ENCODE assay signal across 8 mouse cellular contexts in the genomic region with DNA sequence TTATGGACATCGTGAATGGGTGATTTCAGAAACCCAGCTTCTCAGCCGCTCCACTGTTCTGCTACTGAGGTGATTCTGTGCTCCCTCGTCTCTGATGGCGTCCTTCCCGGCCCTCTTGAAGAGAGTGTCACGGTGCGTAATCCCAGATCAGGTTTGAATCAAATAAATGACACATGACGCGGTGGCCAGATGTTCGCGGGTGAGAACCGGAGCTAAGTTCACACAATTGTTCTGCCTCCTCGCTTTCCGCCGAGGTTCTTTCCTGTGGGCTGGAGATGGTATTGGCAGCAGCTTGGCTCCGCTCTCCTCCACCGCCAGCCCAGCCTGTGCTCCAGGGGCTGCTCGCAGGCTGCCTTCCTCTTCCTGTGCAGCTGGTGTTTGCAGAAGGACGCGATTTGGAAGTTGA.
DNase-seq lines count a peak whose midpoint lies in the region; ATAC-seq and TF ChIP-seq lines count a peak whose summit lies in the region.

No protein-coding gene starts in this region.

- no peak for TF ChIP-seq CTCF in lung, adult 2 months (IDR thresholded peaks at IDR 0.05; ENCODE audit: insufficient read depth, low read length)

- no peak for TF ChIP-seq POLR2A in lung, adult 2 months (IDR thresholded peaks at IDR 0.05; ENCODE audit: borderline replicate concordance, extremely low read depth, low read depth, low read length)

- H3K9ac ChIP-seq in embryonic facial prominence, embryonic 13.5 days: 0 out of 2 replicates have a peak overlapping the region, but pooled peaks have one; percentile 1
- H3K9ac ChIP-seq in neural tube, embryonic 15.5 days (replicated peaks): no peak overlapping the region

- H3K36me3 ChIP-seq in embryonic facial prominence, embryonic 13.5 days: no peaks in the 10 kb centered on the region
- H3K36me3 ChIP-seq in neural tube, embryonic 15.5 days: no peaks in the 10 kb centered on the region

- H3K27me3 ChIP-seq in embryonic facial prominence, embryonic 13.5 days: peaks cover 4% of the 10 kb centered on the region; the same call in 1 of the 2 replicates
- no peaks in the 10 kb centered on the region for H3K27me3 ChIP-seq in neural tube, embryonic 15.5 days (replicated peaks)

- H3K4me1 ChIP-seq in embryonic facial prominence, embryonic 13.5 days: peaks cover 10% of the 10 kb centered on the region; the same call in 1 of the 2 replicates
- peaks cover 6% of the 10 kb centered on the region for H3K4me1 ChIP-seq in lung, adult 2 months (ENCODE audit: control insufficient read depth, insufficient read depth, low read length)
- H3K4me1 ChIP-seq in neural tube, embryonic 15.5 days: peaks cover 12% of the 10 kb centered on the region; the same call in 1 of the 2 replicates

- peak overlapping the region; percentile 52 for H3K4me2 ChIP-seq in embryonic facial prominence, embryonic 13.5 days
- peak overlapping the region; percentile 33 for H3K4me2 ChIP-seq in neural tube, embryonic 15.5 days

- no peak for ATAC-seq in embryonic facial prominence, embryonic 13.5 days (ENCODE audit: insufficient number of reproducible peaks, insufficient read depth, low FRiP score, low TSS enrichment, low read depth)
- ATAC-seq in neural tube, embryonic 15.5 days (ENCODE audit: low FRiP score): no peak
- no peak for ATAC-seq in erythroid progenitor cell, adult 5-6 weeks (replicated peaks; ENCODE audit: low FRiP score, poor library complexity, severe bottlenecking)

- 24% methylated on average over 20 of the region's 20 CpGs for WGBS in embryonic facial prominence, embryonic 13.5 days
- WGBS in lung, adult 2 months: 19% methylated on average over 20 of the region's 20 CpGs
- 56% methylated on average over 20 of the region's 20 CpGs for WGBS in neural tube, embryonic 15.5 days

- intact Hi-C loops in heart, postnatal 10 days (cut with DNase I): loop anchor here (2.0 to 5.0 kb wide), 2 partner anchors 21 to 188 kb away; no protein-coding TSS in a partner anchor

- peak overlapping the region; percentile 23; the same call in 1 of the 2 replicates for H3K27ac ChIP-seq in embryonic facial prominence, embryonic 13.5 days
- H3K27ac ChIP-seq in neural tube, embryonic 15.5 days (replicated peaks): peak overlapping the region; percentile 58; the same call in 1 of the 2 replicates

- peak; percentile 10 for DNase-seq in right cerebral cortex, adult 18-20 months
- no peak for DNase-seq in right cerebral cortex, postnatal 4 days
- DNase-seq in heart, postnatal 10 days: peak; percentile 64 to 71
- DNase-seq in kidney, postnatal 10 days: peak; percentile 78
- peak; percentile 26 for DNase-seq in lung, adult 2 months

- H3K4me3 ChIP-seq in embryonic facial prominence, embryonic 13.5 days: peak overlapping the region; percentile 20
- H3K4me3 ChIP-seq in lung, adult 2 months (replicated peaks; ENCODE audit: extremely low read depth, low read depth, low read length): peak overlapping the region; percentile 33
- 0 out of 2 replicates have a peak overlapping the region, but pooled peaks have one; percentile 6 for H3K4me3 ChIP-seq in neural tube, embryonic 15.5 days (replicated peaks)

- H3K9me3 ChIP-seq in embryonic facial prominence, embryonic 13.5 days: no peaks in the 10 kb centered on the region
- no peaks in the 10 kb centered on the region for H3K9me3 ChIP-seq in neural tube, embryonic 15.5 days (replicated peaks)
